Mouse (Mus musculus) midbrain, embryonic 15.5 days (tissue): ENCODE measurements around the gene Ankrd28. TPM values are rescaled to one million over a fixed set of nuclear protein-coding genes. Genes with fewer than 3 reads are reported as not detected.
A peak's percentile ranks its signal among the peaks of the same experiment; 100 is the strongest.
"Not testable (repeated sequence)": the region's sequence is repeated elsewhere in the genome, so short reads cannot be mapped to it uniquely, and the experiment has no call there.

ENCODE experiments used
- ATAC-seq: fragments of 200-750 bp; cut with Nextera tagmentation; replicated peaks from 2 replicates; pipeline ENCODE4 v1.8.0; 2017; ENCODE audit warnings: moderate TSS enrichment
- H3K27ac ChIP-seq: fragments of 300-500 bp; sonication (generic); 2 replicates; pipeline ENCODE4 v1.5.1; 2015; ENCODE audit warnings: mild to moderate bottlenecking, inconsistent platforms
- H3K27me3 ChIP-seq: fragments of 300-500 bp; sonication (generic); replicated peaks from 2 replicates; pipeline ENCODE4 v1.6.1; 2015; ENCODE audit warnings: inconsistent platforms
- H3K36me3 ChIP-seq: fragments of 300-500 bp; sonication (generic); replicated peaks from 2 replicates; pipeline ENCODE4 v1.6.1; 2015; ENCODE audit warnings: inconsistent platforms
- H3K4me1 ChIP-seq: fragments of 300-500 bp; sonication (generic); 2 replicates; pipeline ENCODE4 v1.6.1; 2015; ENCODE audit warnings: inconsistent platforms
- H3K4me2 ChIP-seq: fragments of 300-500 bp; sonication (generic); 2 replicates; pipeline ENCODE4 v1.6.1; 2015; ENCODE audit warnings: inconsistent platforms, mild to moderate bottlenecking, moderate library complexity
- H3K4me3 ChIP-seq: fragments of 300-500 bp; sonication (generic); 2 replicates; pipeline ENCODE4 v1.5.1; 2015; ENCODE audit warnings: mild to moderate bottlenecking, inconsistent platforms
- H3K9ac ChIP-seq: fragments of 300-500 bp; sonication (generic); 2 replicates; pipeline ENCODE4 v1.6.1; 2015; ENCODE audit warnings: mild to moderate bottlenecking, inconsistent platforms
- H3K9me3 ChIP-seq: fragments of 300-500 bp; sonication (generic); 2 replicates; pipeline ENCODE4 v1.6.1; 2016; ENCODE audit warnings: inconsistent platforms
- WGBS: fragments of 180-500 bp; shearing (Covaris S2); methylation state at CpG from one replicate; pipeline ENCODE4 v1.1.7; 2015; ENCODE audit warnings: mixed read lengths; 5-methylcytosine and 5-hydroxymethylcytosine counted together
- polyA plus RNA-seq: library from polyadenylated mRNA; unstranded; fragments of >200 nt; fragmentation: Nextera tagmentation; extraction: Ambion mirVana; gene quantifications from 2 replicates; pipeline ENCODE4 v1.2.1, GENCODE M21; 2015

Ankrd28 gene
- polyA plus RNA-seq, 1 experiment from 2014 or later, result 10.3 TPM

GRCm38 (mm10) chr14:31786906-31787305 lies 43.5 kb downstream of the Ankrd28 start:
- no peaks in the 10 kb centered on the region for H3K9me3 ChIP-seq
- H3K9ac ChIP-seq, result no peak overlapping the region
- WGBS, result 35% methylated on average over 2 of the region's 2 CpGs
- H3K4me3 ChIP-seq, result no peak overlapping the region
- H3K27ac ChIP-seq, result no peak overlapping the region
- H3K27me3 ChIP-seq, result no peaks in the 10 kb centered on the region
- no peak for ATAC-seq
- peaks cover 8% of the 10 kb centered on the region for H3K4me1 ChIP-seq
- H3K36me3 ChIP-seq, result no peaks in the 10 kb centered on the region
- no peak overlapping the region for H3K4me2 ChIP-seq

GRCm38 (mm10) chr14:31785681-31786080 lies 44.8 kb downstream of the Ankrd28 start:
- Histone ChIP-seq H3K9ac (no peak overlapping the region), H3K4me3 (no peak overlapping the region), H3K9me3 (no peaks in the 10 kb centered on the region), H3K4me1 (peaks cover 21% of the 10 kb centered on the region), H3K36me3 (no peaks in the 10 kb centered on the region), H3K27me3 (no peaks in the 10 kb centered on the region), H3K27ac (no peak overlapping the region), H3K4me2 (no peak overlapping the region)
- ATAC-seq, result no peak

- WGBS, result 96% methylated on average over 5 of the region's 5 CpGs
- H3K27ac ChIP-seq, result no peak overlapping the region
- peaks cover 26% of the 10 kb centered on the region for H3K4me1 ChIP-seq
- no peaks in the 10 kb centered on the region for H3K36me3 ChIP-seq
- no peak overlapping the region for H3K4me3 ChIP-seq
- no peak overlapping the region for H3K4me2 ChIP-seq
- H3K27me3 ChIP-seq, result no peaks in the 10 kb centered on the region
- no peak for ATAC-seq
- no peaks in the 10 kb centered on the region for H3K9me3 ChIP-seq
- H3K9ac ChIP-seq, result no peak overlapping the region
Observed at GRCm38 (mm10) chr14:31784975-31785374, 45.5 kb downstream of the Ankrd28 start.

GRCm38 (mm10) chr14:31781309-31782049 lies 49.0 kb downstream of the Ankrd28 start:
- H3K9me3 ChIP-seq, result no peaks in the 10 kb centered on the region
- peaks cover 25% of the 10 kb centered on the region for H3K4me1 ChIP-seq
- ATAC-seq, result peak; percentile 82
- H3K4me3 ChIP-seq, result peak overlapping the region; percentile 31
- H3K9ac ChIP-seq, result peak overlapping the region; percentile 6; the same call in 1 of the 2 replicates
- peak overlapping the region; percentile 50 for H3K4me2 ChIP-seq
- no peaks in the 10 kb centered on the region for H3K36me3 ChIP-seq
- WGBS, result 8% methylated on average over 11 of the region's 11 CpGs
- H3K27me3 ChIP-seq, result no peaks in the 10 kb centered on the region
- peak overlapping the region; percentile 82 for H3K27ac ChIP-seq

- peak overlapping the region; percentile 6; the same call in 1 of the 2 replicates for H3K9ac ChIP-seq
- H3K27ac ChIP-seq, result peak overlapping the region; percentile 82
- peak; percentile 60 for ATAC-seq
- WGBS, result 18% methylated on average over 11 of the region's 11 CpGs
- no peaks in the 10 kb centered on the region for H3K9me3 ChIP-seq
- H3K4me3 ChIP-seq, result peak overlapping the region; percentile 31
- H3K27me3 ChIP-seq, result no peaks in the 10 kb centered on the region
- H3K36me3 ChIP-seq, result no peaks in the 10 kb centered on the region
- peaks cover 25% of the 10 kb centered on the region for H3K4me1 ChIP-seq
- H3K4me2 ChIP-seq, result peak overlapping the region; percentile 50
Observed at GRCm38 (mm10) chr14:31780412-31781233, 49.8 kb downstream of the Ankrd28 start.

GRCm38 (mm10) chr14:31773518-31773917 lies 56.9 kb downstream of the Ankrd28 start:
- H3K9me3 ChIP-seq, result no peaks in the 10 kb centered on the region
- peaks cover 4% of the 10 kb centered on the region; the same call in 1 of the 2 replicates for H3K4me1 ChIP-seq
- no peak overlapping the region for H3K4me2 ChIP-seq
- H3K9ac ChIP-seq, result no peak overlapping the region
- no peaks in the 10 kb centered on the region for H3K36me3 ChIP-seq
- 94% methylated on average over 4 of the region's 4 CpGs for WGBS
- no peak overlapping the region for H3K27ac ChIP-seq
- H3K4me3 ChIP-seq, result no peak overlapping the region
- no peak for ATAC-seq
- no peaks in the 10 kb centered on the region for H3K27me3 ChIP-seq

- no peak for ATAC-seq
- Histone ChIP-seq H3K27ac (no peak overlapping the region), H3K27me3 (no peaks in the 10 kb centered on the region), H3K9me3 (no peaks in the 10 kb centered on the region), H3K4me2 (no peak overlapping the region), H3K4me3 (no peak overlapping the region), H3K4me1 (peaks cover 4% of the 10 kb centered on the region; the same call in 1 of the 2 replicates), H3K9ac (no peak overlapping the region), H3K36me3 (no peaks in the 10 kb centered on the region)
Observed at GRCm38 (mm10) chr14:31772251-31772650, 58.2 kb downstream of the Ankrd28 start.

GRCm38 (mm10) chr14:31768531-31768930 lies 61.9 kb downstream of the Ankrd28 start:
- no peak for ATAC-seq
- Histone ChIP-seq H3K36me3 (no peaks in the 10 kb centered on the region), H3K4me1 (peaks cover 4% of the 10 kb centered on the region; the same call in 1 of the 2 replicates), H3K4me2 (no peak overlapping the region), H3K27ac (no peak overlapping the region), H3K9me3 (no peaks in the 10 kb centered on the region), H3K9ac (no peak overlapping the region), H3K4me3 (no peak overlapping the region), H3K27me3 (no peaks in the 10 kb centered on the region)
- WGBS, result 88% methylated on average over 3 of the region's 3 CpGs

GRCm38 (mm10) chr14:31764083-31764482 lies 66.4 kb downstream of the Ankrd28 start:
- Histone ChIP-seq H3K27me3 (no peaks in the 10 kb centered on the region), H3K27ac (no peak overlapping the region), H3K9ac (no peak overlapping the region), H3K4me1 (no peaks in the 10 kb centered on the region), H3K9me3 (no peaks in the 10 kb centered on the region), H3K4me2 (no peak overlapping the region), H3K36me3 (0 out of 2 replicates have a peak, but pooled peaks cover 4% of the 10 kb centered on the region), H3K4me3 (no peak overlapping the region)
- WGBS, result 92% methylated on average over 2 of the region's 2 CpGs
- ATAC-seq, result no peak

- 91% methylated on average over 7 of the region's 7 CpGs for WGBS
Observed at GRCm38 (mm10) chr14:31761727-31762126, 68.7 kb downstream of the Ankrd28 start.

GRCm38 (mm10) chr14:31759195-31759594 lies 71.3 kb downstream of the Ankrd28 start:
- Histone ChIP-seq H3K27ac (no peak overlapping the region), H3K27me3 (no peaks in the 10 kb centered on the region), H3K36me3 (0 out of 2 replicates have a peak, but pooled peaks cover 4% of the 10 kb centered on the region), H3K9ac (no peak overlapping the region), H3K9me3 (no peaks in the 10 kb centered on the region), H3K4me2 (no peak overlapping the region), H3K4me1 (no peaks in the 10 kb centered on the region), H3K4me3 (no peak overlapping the region)
- 95% methylated on average over 2 of the region's 2 CpGs for WGBS
- ATAC-seq, result no peak

More at GRCm38 (mm10) chr14:31761727-31762126, 68.7 kb downstream of the Ankrd28 start:
- Histone ChIP-seq H3K4me1 (no peaks in the 10 kb centered on the region), H3K4me2 (no peak overlapping the region), H3K4me3 (no peak overlapping the region), H3K27ac (no peak overlapping the region), H3K36me3 (0 out of 2 replicates have a peak, but pooled peaks cover 4% of the 10 kb centered on the region), H3K27me3 (no peaks in the 10 kb centered on the region), H3K9ac (no peak overlapping the region), H3K9me3 (no peaks in the 10 kb centered on the region)
- no peak for ATAC-seq

GRCm38 (mm10) chr14:31758410-31758809 lies 72.0 kb downstream of the Ankrd28 start:
- not testable (repeated sequence) for H3K9me3 ChIP-seq, H3K9ac ChIP-seq, H3K27ac ChIP-seq, H3K4me1 ChIP-seq, H3K4me2 ChIP-seq, H3K27me3 ChIP-seq, H3K36me3 ChIP-seq, H3K4me3 ChIP-seq, ATAC-seq
- WGBS, result 99% methylated on average over 3 of the region's 3 CpGs
